In the genomic region with DNA sequence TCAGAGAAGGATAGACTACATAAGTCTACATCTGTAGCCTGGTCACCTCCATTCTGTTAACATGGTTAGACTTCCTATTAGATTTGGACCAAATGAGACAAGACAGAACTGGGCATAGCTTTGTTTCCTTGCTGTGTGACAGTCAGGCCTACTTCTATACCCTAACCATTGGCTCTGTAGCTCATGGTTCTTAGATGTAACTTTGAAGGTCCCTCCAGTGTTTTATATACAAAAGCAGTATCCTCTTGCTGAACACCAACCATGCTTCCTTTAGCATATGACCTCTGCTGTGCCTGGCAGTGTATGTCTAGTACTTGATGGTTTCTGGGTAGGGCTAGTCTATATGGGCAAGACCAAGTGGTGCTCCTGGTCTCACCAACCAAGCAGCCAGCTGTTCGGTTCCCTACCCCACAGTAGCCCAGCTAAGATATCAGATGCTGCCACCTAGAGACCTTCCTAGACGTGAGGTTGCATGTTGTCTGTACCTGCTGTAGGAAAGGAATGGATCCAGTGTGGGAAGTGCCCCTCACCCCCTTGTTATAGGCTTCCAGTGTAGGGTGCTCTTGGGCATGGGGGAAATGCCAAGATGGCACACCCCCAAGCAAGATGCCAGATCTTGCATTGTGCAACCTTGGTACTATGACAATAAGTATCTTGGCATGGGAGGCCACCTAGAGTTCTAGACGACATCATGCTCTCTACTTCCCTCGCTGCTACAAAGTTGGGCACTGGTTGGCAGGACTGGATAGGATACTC, we compare ENCODE assay signal across 9 mouse cellular contexts. TPM values are rescaled to one million over a fixed set of nuclear protein-coding genes. Genes with fewer than 3 reads are reported as not detected.
A peak's percentile ranks its signal among the peaks of the same experiment; 100 is the strongest.
DNase-seq lines count a peak whose midpoint lies in the region; ATAC-seq lines count a peak whose summit lies in the region.
"Had no signal": no experiment of that assay in that cellular context is flagged by ENCODE, and none has a peak within 500 bp of the region (broad histone marks: within the 10 kb centered on the region; RNA-seq: fewer than 3 reads in every experiment).

No protein-coding gene starts in this region.

- H3K9me3 ChIP-seq in heart, embryonic 14.5 days (ENCODE audit: control insufficient read depth, low read length): no peaks in the 10 kb centered on the region
- no peaks in the 10 kb centered on the region for H3K9me3 ChIP-seq in hindbrain, embryonic 15.5 days
- H3K9me3 ChIP-seq in midbrain, embryonic 10.5 days (replicated peaks): no peaks in the 10 kb centered on the region

- H3K4me1 ChIP-seq in heart, embryonic 14.5 days (ENCODE audit: control insufficient read depth in 2 of 2, insufficient read depth in 2 of 2, low read length in 2 of 2): peaks cover 21 to 31% of the 10 kb centered on the region in 2 experiments
- peaks cover 43% of the 10 kb centered on the region for H3K4me1 ChIP-seq in hindbrain, embryonic 15.5 days (replicated peaks)
- peaks cover 55% of the 10 kb centered on the region for H3K4me1 ChIP-seq in midbrain, embryonic 10.5 days

- H3K4me3 ChIP-seq in heart, embryonic 14.5 days (ENCODE audit: control insufficient read depth in 1 of 2, insufficient read depth in 1 of 2, low read depth in 1 of 2, low read length in 2 of 2): no peak overlapping the region
- no peak overlapping the region; the same call in 1 of the 2 replicates for H3K4me3 ChIP-seq in hindbrain, embryonic 15.5 days
- peak overlapping the region; percentile 93 for H3K4me3 ChIP-seq in midbrain, embryonic 10.5 days

- peak overlapping the region; percentile 88; the same call in 1 of the 2 replicates for H3K4me2 ChIP-seq in heart, embryonic 14.5 days (ENCODE audit: low read length)
- peak overlapping the region; percentile 94 for H3K4me2 ChIP-seq in hindbrain, embryonic 15.5 days

- no peaks in the 10 kb centered on the region for H3K27me3 ChIP-seq in heart, embryonic 14.5 days (ENCODE audit: control insufficient read depth, insufficient read depth, low read length)
- no peaks in the 10 kb centered on the region for H3K27me3 ChIP-seq in hindbrain, embryonic 15.5 days
- H3K27me3 ChIP-seq in midbrain, embryonic 10.5 days (ENCODE audit: low read depth, poor library complexity, severe bottlenecking): no peaks in the 10 kb centered on the region

- no peak for ATAC-seq in heart, embryonic 14.5 days (ENCODE audit: insufficient number of reproducible peaks, insufficient read depth, low FRiP score, low read depth)
- ATAC-seq in hindbrain, embryonic 15.5 days (ENCODE audit: low FRiP score, low read depth): no peak
- no peak for ATAC-seq in frontal cortex, adult (ENCODE audit: low TSS enrichment)

- peak overlapping the region; percentile 90 for H3K9ac ChIP-seq in heart, embryonic 14.5 days (ENCODE audit: low read length)
- no peak overlapping the region for H3K9ac ChIP-seq in hindbrain, embryonic 15.5 days

- WGBS in heart, embryonic 14.5 days: 35% methylated on average over 4 of the region's 4 CpGs
- WGBS in hindbrain, embryonic 15.5 days: 35% methylated on average over 4 of the region's 4 CpGs
- 38% methylated on average over 4 of the region's 4 CpGs for WGBS in midbrain, embryonic 10.5 days

- peaks cover 59% of the 10 kb centered on the region for H3K36me3 ChIP-seq in heart, embryonic 14.5 days (ENCODE audit: control insufficient read depth, insufficient read depth, low read length)
- peaks cover 29% of the 10 kb centered on the region for H3K36me3 ChIP-seq in hindbrain, embryonic 15.5 days
- peaks cover 60% of the 10 kb centered on the region for H3K36me3 ChIP-seq in midbrain, embryonic 10.5 days

- no peak for DNase-seq in heart, adult 8-10 months (ENCODE audit: low spot score)
- peak; percentile 23 for DNase-seq in MN1 (ENCODE audit: low spot score)
- no peak for DNase-seq in midbrain, embryonic 10.5 days (ENCODE audit: low spot score)
- DNase-seq in urinary bladder, postnatal 36 days (ENCODE audit: low spot score in 2 of 2): no peak
- no peak for DNase-seq in urinary bladder, adult 18-20 months (ENCODE audit: low spot score in 2 of 2)
- DNase-seq: embryo, embryonic 11 days had no signal

- H3K27ac ChIP-seq in heart, embryonic 14.5 days (replicated peaks in 1 of 2; ENCODE audit: control insufficient read depth in 1 of 2, insufficient read depth in 1 of 2, low read depth in 2 of 2, low read length in 2 of 2): 0 out of 4 replicates have a peak overlapping the region, but pooled peaks of 1 of the 2 experiments have one; percentile 80
- peak overlapping the region; percentile 71 for H3K27ac ChIP-seq in hindbrain, embryonic 15.5 days (replicated peaks)
- H3K27ac ChIP-seq in midbrain, embryonic 10.5 days (replicated peaks): peak overlapping the region; percentile 91

RNA-seq across cellular contexts. Expression of gene Slc25a10, which starts 1.2 kb away (rescaled TPM):
- 39.4 and 41.7 TPM in 2 replicates for polyA plus RNA-seq in heart, embryonic 14.5 days (2014; fragmentation: Nextera tagmentation; extraction: Ambion mirVana)
- total RNA-seq in heart, adult 8-10 months (2022): 10 to 100 TPM; 13.7 to 19.4 (median 16.0) TPM
- 31.7 and 31.9 TPM in 2 replicates for polyA plus RNA-seq in hindbrain, embryonic 15.5 days (2015; fragmentation: Nextera tagmentation; extraction: Ambion mirVana)
- 50.1 and 53.4 TPM in 2 replicates for polyA plus RNA-seq in midbrain, embryonic 10.5 days (2016; fragmentation: Nextera tagmentation; extraction: Ambion mirVana)

RNA-seq across cellular contexts. Expression of gene Mrpl12, which starts 6.1 kb away (rescaled TPM):
- 225 and 239 TPM in 2 replicates for polyA plus RNA-seq in heart, embryonic 14.5 days (2014; fragmentation: Nextera tagmentation; extraction: Ambion mirVana)
- total RNA-seq in heart, adult 8-10 months (2022): 100 to 1,000 TPM; 233 to 251 (median 242) TPM
- 122 and 125 TPM in 2 replicates for polyA plus RNA-seq in hindbrain, embryonic 15.5 days (2015; fragmentation: Nextera tagmentation; extraction: Ambion mirVana)
- 167 and 194 TPM in 2 replicates for polyA plus RNA-seq in midbrain, embryonic 10.5 days (2016; fragmentation: Nextera tagmentation; extraction: Ambion mirVana)

RNA-seq across cellular contexts. Expression of gene Arl16, which starts 23.1 kb away (rescaled TPM):
- 40.0 and 44.4 TPM in 2 replicates for polyA plus RNA-seq in heart, embryonic 14.5 days (2014; fragmentation: Nextera tagmentation; extraction: Ambion mirVana)
- 10 to 100 TPM; 10.7 to 12.1 (median 11.8) TPM for total RNA-seq in heart, adult 8-10 months (2022)
- polyA plus RNA-seq in hindbrain, embryonic 15.5 days (2015; fragmentation: Nextera tagmentation; extraction: Ambion mirVana): 61.5 and 64.1 TPM in 2 replicates
- polyA plus RNA-seq in midbrain, embryonic 10.5 days (2016; fragmentation: Nextera tagmentation; extraction: Ambion mirVana): 61.8 and 64.0 TPM in 2 replicates

RNA-seq across cellular contexts. Expression of gene Ccdc137, which starts 32.6 kb away (rescaled TPM):
- polyA plus RNA-seq in heart, embryonic 14.5 days (2014; fragmentation: Nextera tagmentation; extraction: Ambion mirVana): 19.5 and 20.2 TPM in 2 replicates
- 1 to 10 TPM; 5.7 to 8.0 (median 7.1) TPM for total RNA-seq in heart, adult 8-10 months (2022)
- polyA plus RNA-seq in hindbrain, embryonic 15.5 days (2015; fragmentation: Nextera tagmentation; extraction: Ambion mirVana): 24.8 and 28.9 TPM in 2 replicates
- 38.9 and 41.8 TPM in 2 replicates for polyA plus RNA-seq in midbrain, embryonic 10.5 days (2016; fragmentation: Nextera tagmentation; extraction: Ambion mirVana)

RNA-seq across cellular contexts. Expression of gene Oxld1, which starts 32.6 kb away (rescaled TPM):
- polyA plus RNA-seq in heart, embryonic 14.5 days (2014; fragmentation: Nextera tagmentation; extraction: Ambion mirVana): 24.9 and 26.0 TPM in 2 replicates
- 10 to 100 TPM; 64.4 to 76.6 (median 70.0) TPM for total RNA-seq in heart, adult 8-10 months (2022)
- 11.5 and 12.0 TPM in 2 replicates for polyA plus RNA-seq in hindbrain, embryonic 15.5 days (2015; fragmentation: Nextera tagmentation; extraction: Ambion mirVana)
- polyA plus RNA-seq in midbrain, embryonic 10.5 days (2016; fragmentation: Nextera tagmentation; extraction: Ambion mirVana): 9.0 and 11.8 TPM in 2 replicates
